Mouse (Mus musculus) liver, embryonic 14.5 days (tissue): Measurements from ENCODE around the gene Pde4a. TPM values are rescaled to one million over a fixed set of nuclear protein-coding genes. Genes with fewer than 3 reads are reported as not detected.

Source experiments
- ATAC-seq: fragments of 200-750 bp; cut with Nextera tagmentation; 2 replicates; pipeline ENCODE4 v1.8.0; 2017; ENCODE audit warnings: moderate number of reproducible peaks, mild to moderate bottlenecking, moderate library complexity; ENCODE audit not compliant: insufficient read depth
- DNase-seq, 3 experiments: peaks; one replicate each; pipeline ENCODE4 v3.0.0-alpha.2; 2012 to 2013; ENCODE audit warnings: low read depth in 3 of 3, low spot score in 3 of 3
- H3K27ac ChIP-seq: fragments of 300-500 bp; sonication (generic); 2 replicates; pipeline ENCODE4 v1.5.1; 2014; ENCODE audit warnings: moderate library complexity, mild to moderate bottlenecking, control low read depth, inconsistent platforms
- H3K27me3 ChIP-seq: fragments of 300-500 bp; sonication (generic); 2 replicates; pipeline ENCODE4 v1.6.1; 2014; ENCODE audit warnings: mild to moderate bottlenecking, low read length, moderate library complexity; ENCODE audit not compliant: control insufficient read depth, insufficient read depth
- H3K36me3 ChIP-seq: fragments of 300-500 bp; sonication (generic); replicated peaks from 2 replicates; pipeline ENCODE4 v1.6.1; 2014; ENCODE audit warnings: low read depth; ENCODE audit not compliant: control insufficient read depth, insufficient read depth
- H3K4me1 ChIP-seq, 2 experiments: fragments of 200-500 bp in 1 of 2; fragments of 300-500 bp in 1 of 2; sonication (generic) in 1 of 2; replicated peaks; 2 replicates each; pipeline ENCODE4 v1.6.1; 2012 to 2014; ENCODE audit warnings: antibody characterized with exemption in 1 of 2, inconsistent platforms in 1 of 2, low read length in 1 of 2; ENCODE audit not compliant: control insufficient read depth in 2 of 2, insufficient read depth in 2 of 2
- H3K4me2 ChIP-seq: fragments of 300-500 bp; sonication (generic); 2 replicates; pipeline ENCODE4 v1.6.1; 2014; ENCODE audit warnings: low read depth, mild to moderate bottlenecking, control low read depth, moderate library complexity
- H3K4me3 ChIP-seq, 2 experiments: fragments of 200-500 bp in 1 of 2; fragments of 300-500 bp in 1 of 2; sonication (generic) in 1 of 2; 2 replicates each; pipeline ENCODE4 v1.5.1; 2012 to 2014; ENCODE audit warnings: low read depth in 2 of 2, low read length in 2 of 2, mild to moderate bottlenecking in 2 of 2, control low read depth in 1 of 2, inconsistent platforms in 1 of 2, moderate library complexity in 1 of 2; ENCODE audit not compliant: insufficient read depth in 1 of 2
- H3K9ac ChIP-seq: fragments of 300-500 bp; sonication (generic); replicated peaks from 2 replicates; pipeline ENCODE4 v1.6.1; 2014; ENCODE audit warnings: mild to moderate bottlenecking, control low read depth, moderate library complexity
- H3K9me3 ChIP-seq: fragments of 300-500 bp; sonication (generic); 2 replicates; pipeline ENCODE4 v1.6.1; 2016; ENCODE audit warnings: low read length, mixed read lengths; ENCODE audit not compliant: control insufficient read depth
- CTCF ChIP-seq: IDR thresholded peaks from 2 replicates; pipeline ENCODE4 v1.5.1; 2016; ENCODE audit warnings: antibody characterized with exemption, low read depth, control low read depth
- EP300 ChIP-seq: IDR thresholded peaks from 2 replicates; pipeline ENCODE4 v1.6.1; 2016; ENCODE audit warnings: antibody characterized with exemption, low read depth
- WGBS: fragments of 180-500 bp; shearing (Covaris S2); extraction: QIAGEN DNeasy Blood & Tissue Kit; methylation state at CpG from one replicate; pipeline ENCODE4 v1.1.7; 2014; ENCODE audit not compliant: insufficient replicate concordance; 5-methylcytosine and 5-hydroxymethylcytosine counted together
- polyA plus RNA-seq, 2 experiments: library from polyadenylated mRNA; depleted of rRNA in 1 of 2; stranded (reverse) in 1 of 2; unstranded in 1 of 2; fragments of >200 nt; fragmentation: Nextera tagmentation in 1 of 2; extraction: Ambion mirVana in 1 of 2; gene quantifications; 2 replicates each; pipeline versions ENCODE4 v1.2.1 to v1.2.3; 2012 to 2014

The Pde4a gene
- polyA plus RNA-seq, 2 experiments, result 1.1 to 1.3 TPM

DNA sequence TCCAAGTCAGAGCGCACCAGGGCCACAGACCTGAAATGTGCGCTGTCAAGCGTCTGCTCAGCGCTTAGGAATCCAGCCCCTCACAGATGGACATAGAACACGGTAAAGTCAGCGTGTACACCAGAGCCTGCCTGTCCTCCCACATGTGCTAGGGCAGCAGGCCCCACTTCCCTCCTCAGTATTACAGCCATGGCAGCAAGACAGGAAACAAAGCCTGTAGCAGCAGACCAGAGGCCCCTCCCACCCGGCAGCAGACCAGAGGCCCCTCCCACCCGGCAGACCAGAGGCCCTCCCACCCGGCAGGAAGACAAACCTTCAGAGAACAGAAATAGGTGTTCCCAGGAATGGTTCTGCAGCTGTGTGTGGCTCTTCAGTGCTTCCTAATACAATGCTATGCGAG is 18.8 kb upstream of the Pde4a start:
- Histone ChIP-seq H3K27me3 (no peaks in the 10 kb centered on the region), H3K27ac (no peak overlapping the region), H3K4me2 (peak overlapping the region; percentile 34), H3K36me3 (peaks cover 23% of the 10 kb centered on the region), H3K4me1 (peaks cover 15 to 26% of the 10 kb centered on the region in 2 experiments), H3K9ac (no peak overlapping the region; the same call in 1 of the 2 replicates), H3K4me3 (peak overlapping the region; percentile 28 to 41), H3K9me3 (no peaks in the 10 kb centered on the region)
- TF ChIP-seq CTCF (no peak), EP300 (no peak)
- DNase-seq, result no peak
- peak; percentile 25; the same call in 1 of the 2 replicates for ATAC-seq
- 30% methylated on average over 10 of the region's 10 CpGs for WGBS

- Histone ChIP-seq H3K4me3 (peak overlapping the region; percentile 93 to 98), H3K27ac (peak overlapping the region; percentile 69; the same call in 1 of the 2 replicates), H3K4me1 (peaks cover 15 to 33% of the 10 kb centered on the region in 2 experiments), H3K27me3 (no peaks in the 10 kb centered on the region), H3K4me2 (peak overlapping the region; percentile 97), H3K9me3 (no peaks in the 10 kb centered on the region), H3K36me3 (peaks cover 6% of the 10 kb centered on the region), H3K9ac (peak overlapping the region; percentile 97)
- no peak for ATAC-seq
- TF ChIP-seq EP300, result no peak
- no peak for TF ChIP-seq CTCF
- no peak for DNase-seq
These were observed 17.1 kb upstream of the Pde4a start for GRCm38 (mm10) chr9:21148427-21148826.

DNA sequence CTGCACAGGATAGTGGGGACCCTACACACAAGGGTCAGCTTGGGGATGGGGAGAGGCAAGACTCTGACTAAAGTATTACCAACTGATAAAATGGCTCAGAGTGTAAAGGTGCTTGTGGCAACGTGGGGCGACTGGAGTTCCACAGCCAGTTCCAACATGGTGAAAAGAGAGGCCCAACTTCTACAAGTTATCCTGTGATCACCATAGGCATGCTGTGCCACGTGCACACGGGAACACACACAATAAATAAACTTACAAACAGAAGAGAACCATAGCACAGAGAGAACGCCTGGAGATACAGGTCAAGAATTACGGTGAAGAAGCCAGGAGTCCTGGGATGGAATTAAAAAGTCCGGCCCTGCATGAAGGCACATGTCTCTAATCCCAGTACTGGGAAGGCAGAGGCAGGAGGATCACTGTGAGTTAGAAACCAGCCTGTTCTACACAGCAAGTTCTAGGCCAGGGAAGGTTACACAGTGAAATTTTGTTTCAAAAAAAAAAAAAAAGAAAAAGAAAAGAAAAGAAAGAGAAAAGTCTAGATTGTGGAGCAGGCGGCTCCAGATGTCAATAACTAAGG is 16.3 kb upstream of the Pde4a start:
- 5% methylated on average over 8 of the region's 8 CpGs for WGBS
- Histone ChIP-seq H3K9ac (peak overlapping the region; percentile 97), H3K4me3 (peak overlapping the region; percentile 93 to 98), H3K4me2 (peak overlapping the region; percentile 97), H3K36me3 (peaks cover 2% of the 10 kb centered on the region; the same call in 1 of the 2 replicates), H3K4me1 (peaks cover 15 to 33% of the 10 kb centered on the region in 2 experiments), H3K27me3 (no peaks in the 10 kb centered on the region), H3K9me3 (no peaks in the 10 kb centered on the region), H3K27ac (peak overlapping the region; percentile 69)
- TF ChIP-seq CTCF, result no peak
- no peak for TF ChIP-seq EP300
- no peak for ATAC-seq
- no peak for DNase-seq

- Histone ChIP-seq H3K9me3 (no peaks in the 10 kb centered on the region), H3K4me1 (peaks cover 15 to 33% of the 10 kb centered on the region in 2 experiments), H3K27ac (peak within 1 kb of the TSS; percentile 69), H3K4me2 (peak within 1 kb of the TSS; percentile 97), H3K9ac (peak within 1 kb of the TSS; percentile 97), H3K4me3 (peak within 1 kb of the TSS; percentile 93 to 98), H3K36me3 (peaks cover 2% of the 10 kb centered on the region; the same call in 1 of the 2 replicates), H3K27me3 (no peaks in the 10 kb centered on the region)
- ATAC-seq, result peak; percentile 93
- peak; percentile 81 to 86 (median 85) for DNase-seq
- TF ChIP-seq EP300 (no peak), CTCF (no peak)
- 3% methylated on average over 55 of the region's 56 CpGs for WGBS
These were observed 15.7 kb upstream of the Pde4a start, which contains the start of gene Cdc37 for GRCm38 (mm10) chr9:21149654-21150419. Cdc37 (minus strand) TSS chr9:21149982.

DNA sequence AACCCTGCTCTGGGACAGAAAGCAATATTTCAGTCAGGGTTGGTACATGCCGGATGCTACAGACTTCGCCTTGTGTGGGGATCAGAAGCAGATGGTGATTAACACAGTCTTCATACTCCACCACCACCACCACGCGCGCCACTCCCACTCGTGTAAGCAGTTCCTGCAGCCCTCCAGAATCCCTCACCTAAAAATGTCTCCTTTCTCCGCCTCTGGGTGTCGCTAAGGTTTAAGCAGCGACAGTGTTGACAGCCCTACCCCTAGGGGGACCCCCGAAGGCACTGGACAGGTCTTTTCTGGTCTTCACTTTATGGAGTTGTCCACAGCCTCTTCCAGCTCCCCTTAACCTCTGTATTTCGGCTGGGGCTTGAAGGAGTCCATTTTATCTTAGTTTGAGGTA is 12.8 kb upstream of the Pde4a start:
- Histone ChIP-seq H3K4me3 (peak overlapping the region; percentile 26 to 31; a peak in 1 of 4 replicates), H3K36me3 (no peaks in the 10 kb centered on the region), H3K27me3 (no peaks in the 10 kb centered on the region), H3K27ac (no peak overlapping the region), H3K9ac (peak overlapping the region; percentile 2; the same call in 1 of the 2 replicates), H3K4me1 (peaks cover 11 to 24% of the 10 kb centered on the region in 2 experiments), H3K4me2 (peak overlapping the region; percentile 71), H3K9me3 (no peaks in the 10 kb centered on the region)
- TF ChIP-seq EP300 (no peak), CTCF (peak; percentile 79)
- no peak for DNase-seq
- ATAC-seq, result no peak
- 3% methylated on average over 11 of the region's 11 CpGs for WGBS
